Mouse (Mus musculus): ENCODE results near the gene Neu4.
"Not testable (repeated sequence)": the region's sequence is repeated elsewhere in the genome, so short reads cannot be mapped to it uniquely, and the experiment has no call there.

Neu4 gene

DNA sequence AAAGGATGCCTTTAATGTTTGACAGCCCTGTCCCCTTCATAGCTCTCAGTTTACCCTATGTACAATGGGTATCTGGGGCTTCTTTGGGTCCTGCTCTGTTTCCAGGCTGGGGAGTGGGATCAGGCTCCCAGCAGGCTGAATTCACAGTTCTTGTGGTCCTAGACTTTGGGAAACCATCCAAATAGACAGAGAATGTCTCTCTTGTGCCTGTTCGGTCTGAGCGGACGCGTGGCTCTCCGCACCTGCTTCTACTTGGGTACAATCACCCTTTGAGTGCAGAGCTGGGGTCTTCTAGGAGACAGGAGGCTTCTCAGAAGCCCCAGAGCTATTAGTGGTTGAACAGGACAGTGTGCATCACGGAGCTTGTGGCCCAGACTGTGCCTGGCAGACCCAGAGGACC is at the start of gene Neu4:
Gene Neu4, plus strand, starts transcription at position 301 of the 400 bp plus-strand sequence.
- in situ Hi-C loops (cut with MboI, MseI) = no loop called here

DNA sequence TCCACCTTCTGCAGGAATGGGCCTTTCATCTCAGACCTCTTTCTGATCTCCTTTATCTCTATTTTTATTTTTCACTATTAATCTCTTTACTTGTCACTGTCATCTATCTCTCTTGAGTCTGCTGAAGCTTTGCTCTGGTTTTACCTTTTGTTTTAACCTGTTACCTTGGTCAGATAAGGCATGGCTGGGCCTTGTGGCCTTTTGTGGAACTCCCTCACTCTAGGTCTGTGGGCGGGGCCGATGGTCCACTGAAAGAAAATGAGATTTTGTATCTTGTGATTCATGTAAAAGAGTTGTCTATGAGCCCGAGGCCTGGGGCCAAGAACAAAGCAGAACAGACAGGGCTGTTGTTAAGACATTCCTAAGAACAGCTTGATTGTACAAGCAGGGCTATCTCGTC is 49.5 kb upstream of the Neu4 start:
- in situ Hi-C loops (cut with MboI, MseI) = not testable (repeated sequence)

DNA sequence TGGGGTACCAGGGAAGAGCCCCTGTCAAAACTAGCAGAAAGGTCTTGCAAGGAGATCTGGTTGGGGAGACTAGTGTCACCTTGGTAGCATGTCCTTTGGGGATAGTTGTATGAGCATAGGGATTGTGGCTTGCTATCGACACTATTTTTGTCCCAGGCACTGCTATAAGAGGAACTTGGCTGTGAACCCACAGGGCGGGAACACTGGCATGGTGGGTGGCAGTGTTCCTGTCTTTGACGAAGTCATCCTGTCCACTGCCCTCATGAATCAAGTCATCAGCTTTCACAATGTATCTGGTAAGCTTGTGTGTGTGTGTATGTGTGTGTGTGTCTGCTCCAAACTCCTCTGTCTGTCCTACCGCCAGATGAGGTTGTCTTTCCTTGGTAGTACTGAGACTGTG is 44.5 kb upstream of the Neu4 start:
- in situ Hi-C loops (cut with MboI, MseI) = loop anchor here (5.0 kb wide), 1 partner anchor 107 kb away; no protein-coding TSS in a partner anchor

- in situ Hi-C loops (cut with MboI, MseI) = loop anchor here (5.0 kb wide), 1 partner anchor 104 kb away; no protein-coding TSS in a partner anchor
Measured at GRCm38 (mm10) chr1:93978287-93978686, 42.0 kb upstream of the Neu4 start.

- in situ Hi-C loops (cut with MboI, MseI) = not testable (repeated sequence)
Measured at GRCm38 (mm10) chr1:93980932-93981331, 39.3 kb upstream of the Neu4 start.

DNA sequence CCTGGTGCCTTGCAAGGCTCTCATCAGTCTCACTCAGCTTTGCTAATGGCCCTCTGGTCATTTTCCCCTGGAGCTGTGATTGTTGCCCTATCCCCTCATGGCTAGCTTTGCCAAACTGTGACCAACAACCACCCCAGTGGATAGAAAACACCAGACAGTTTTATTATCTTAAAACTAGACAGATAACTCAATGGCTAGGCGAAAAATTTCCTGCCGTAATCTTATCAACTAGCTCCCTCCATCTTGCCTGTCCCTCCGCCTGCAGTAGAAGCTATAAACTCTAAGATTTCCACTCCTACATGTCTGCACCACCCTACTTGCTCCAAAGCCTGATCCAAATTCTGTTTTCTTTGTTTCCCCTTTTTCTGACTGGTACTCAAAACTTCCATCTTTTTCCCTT is 34.1 kb upstream of the Neu4 start:
- in situ Hi-C loops (cut with MboI, MseI) = no loop called here

DNA sequence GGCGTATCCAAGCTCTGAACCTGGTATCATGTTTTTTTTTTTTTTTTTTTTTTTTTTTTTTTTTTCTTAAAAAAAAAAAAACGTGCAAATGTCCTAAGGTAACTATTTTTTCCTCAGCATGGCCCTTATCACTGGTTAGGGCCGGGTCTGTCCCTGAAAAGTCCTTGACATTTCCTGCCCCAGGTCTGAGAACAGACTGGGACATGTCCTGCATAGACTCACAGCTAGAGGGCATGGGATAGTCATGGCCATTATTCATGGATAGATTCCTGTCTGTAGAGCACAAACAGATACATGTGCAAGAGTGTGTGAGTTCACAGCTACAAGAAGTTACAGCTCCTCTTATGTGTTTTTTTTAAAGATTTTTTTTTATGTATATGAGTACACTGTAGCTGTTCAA is 31.5 kb upstream of the Neu4 start:
- in situ Hi-C loops (cut with MboI, MseI) = no loop called here

DNA sequence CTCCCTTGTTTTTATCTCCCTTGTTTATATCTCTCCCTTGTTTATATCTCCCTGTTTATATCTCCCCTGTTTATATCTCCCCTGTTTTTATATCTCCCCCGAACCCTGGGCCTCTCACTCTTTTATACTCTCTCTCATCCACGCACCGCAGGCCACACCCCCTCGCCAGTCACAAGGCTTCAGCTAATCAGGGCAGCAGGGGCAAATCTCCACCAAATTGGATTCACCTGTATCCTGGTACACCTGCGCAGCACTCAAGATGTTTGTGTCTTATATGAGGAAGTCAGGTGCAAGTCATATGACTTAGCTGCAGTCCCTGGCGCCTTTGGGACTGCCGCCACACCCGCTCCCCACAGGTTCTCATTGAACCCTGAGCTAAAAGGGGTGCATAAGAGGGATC is 30.0 kb upstream of the Neu4 start, which contains the start of gene Gal3st2c:
Gene Gal3st2c, plus strand, starts transcription at position 301 of the 400 bp plus-strand sequence.
- in situ Hi-C loops (cut with MboI, MseI) = loop anchor here (5.0 kb wide), 1 partner anchor 68 kb away; no protein-coding TSS in a partner anchor

- in situ Hi-C loops (cut with MboI, MseI) = loop anchor here (5.0 kb wide), 1 partner anchor 69 kb away; no protein-coding TSS in a partner anchor
Measured at GRCm38 (mm10) chr1:93991068-93991467, 29.2 kb upstream of the Neu4 start.

GRCm38 (mm10) chr1:93991491-93991890 is 28.8 kb upstream of the Neu4 start:
- in situ Hi-C loops (cut with MboI, MseI) = loop anchor here (5.0 kb wide), 1 partner anchor 69 kb away; no protein-coding TSS in a partner anchor

- in situ Hi-C loops (cut with MboI, MseI) = no loop called here
Measured at GRCm38 (mm10) chr1:94001023-94001422, 19.2 kb upstream of the Neu4 start.

GRCm38 (mm10) chr1:94005954-94006506 is 14.2 kb upstream of the Neu4 start:
- in situ Hi-C loops (cut with MboI, MseI) = loop anchor here (5.0 kb wide), 1 partner anchor 134 kb away; no protein-coding TSS in a partner anchor

- in situ Hi-C loops (cut with MboI, MseI) = loop anchor here (5.0 kb wide), 1 partner anchor 137 kb away; no protein-coding TSS in a partner anchor
Measured at GRCm38 (mm10) chr1:94008826-94009225, 11.4 kb upstream of the Neu4 start.

DNA sequence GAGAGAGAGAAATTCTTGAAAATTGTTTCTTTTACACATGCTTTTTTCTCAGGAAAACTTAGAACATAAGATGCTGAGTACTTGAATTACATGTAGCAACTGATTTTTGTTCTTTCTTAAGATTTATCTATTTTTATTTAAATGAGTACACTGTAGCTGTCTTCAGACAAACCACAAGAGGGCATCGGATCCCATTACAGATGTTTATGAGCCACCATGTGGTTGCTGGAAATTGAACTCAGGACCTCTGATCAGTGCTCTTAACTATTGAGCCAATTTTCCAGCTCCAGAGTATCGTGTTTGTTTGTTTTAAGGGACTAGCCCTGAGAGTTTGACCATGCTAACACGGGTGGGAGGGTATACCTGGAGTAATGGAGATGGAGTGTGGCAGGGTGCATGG is 8.6 kb upstream of the Neu4 start:
- in situ Hi-C loops (cut with MboI, MseI) = no loop called here

DNA sequence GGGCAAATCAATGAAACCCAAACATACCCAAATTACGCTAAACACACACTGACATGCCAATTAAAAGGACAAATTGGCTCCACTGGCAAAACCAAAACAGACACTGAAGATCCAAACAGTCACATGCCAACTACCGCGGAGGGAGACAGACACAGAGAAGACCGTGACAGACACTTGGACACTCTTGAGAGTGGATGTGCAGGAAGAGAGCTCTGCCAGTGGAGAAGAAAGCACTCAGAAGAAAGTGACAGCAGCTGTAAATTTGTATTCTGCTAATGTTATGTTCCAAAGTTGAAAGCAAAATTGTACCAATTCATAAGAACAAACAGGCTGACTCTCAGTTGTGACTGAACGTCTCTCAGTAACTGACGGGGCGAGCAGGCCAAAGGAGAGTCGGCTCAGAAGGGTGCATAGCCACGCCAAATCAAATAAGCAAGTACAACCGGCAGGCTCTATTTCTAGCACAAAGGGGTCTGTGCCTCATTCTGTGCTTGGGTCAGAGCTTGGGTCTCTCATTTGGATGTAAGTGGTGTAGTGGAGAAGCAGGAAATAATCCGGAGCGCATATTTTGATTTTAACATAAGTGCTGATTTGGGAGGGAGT is 7.4 kb downstream of the Neu4 start:
- in situ Hi-C loops (cut with MboI, MseI) = loop anchor here (25.0 kb wide), 1 partner anchor 1635 kb away; the partner anchor contains the start of gene St8sia4

GRCm38 (mm10) chr1:94028741-94029140 is 8.5 kb downstream of the Neu4 start:
- in situ Hi-C loops (cut with MboI, MseI) = loop anchor here (25.0 kb wide), 1 partner anchor 1634 kb away; the partner anchor contains the start of gene St8sia4

DNA sequence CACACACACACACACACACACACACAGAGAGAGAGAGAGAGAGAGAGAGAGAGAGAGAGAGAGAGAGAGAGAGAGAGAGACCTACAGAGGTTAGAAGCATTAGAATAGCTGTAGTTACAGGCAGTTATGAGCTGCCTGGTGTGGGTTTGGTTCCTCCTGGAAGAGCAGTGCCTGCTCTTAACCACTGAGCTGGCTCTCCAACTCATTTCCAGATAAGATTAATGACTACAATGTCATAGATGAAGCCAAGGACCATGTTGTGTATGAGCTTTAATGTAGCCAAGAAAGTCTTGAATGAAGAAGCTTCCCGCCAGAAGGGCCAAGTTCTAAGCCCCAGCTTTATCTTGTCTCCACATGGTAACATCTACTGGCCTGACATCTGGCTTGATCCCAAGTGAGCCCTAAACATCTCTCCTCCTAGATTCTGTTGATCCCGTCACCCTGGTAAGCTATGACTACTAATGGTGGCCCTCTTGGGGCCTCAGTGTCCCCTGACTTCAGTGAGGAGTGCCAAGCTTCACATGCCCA is 12.9 kb downstream of the Neu4 start:
- in situ Hi-C loops (cut with MboI, MseI) = loop anchor here (25.0 kb wide), 1 partner anchor 1629 kb away; the partner anchor contains the start of gene St8sia4

DNA sequence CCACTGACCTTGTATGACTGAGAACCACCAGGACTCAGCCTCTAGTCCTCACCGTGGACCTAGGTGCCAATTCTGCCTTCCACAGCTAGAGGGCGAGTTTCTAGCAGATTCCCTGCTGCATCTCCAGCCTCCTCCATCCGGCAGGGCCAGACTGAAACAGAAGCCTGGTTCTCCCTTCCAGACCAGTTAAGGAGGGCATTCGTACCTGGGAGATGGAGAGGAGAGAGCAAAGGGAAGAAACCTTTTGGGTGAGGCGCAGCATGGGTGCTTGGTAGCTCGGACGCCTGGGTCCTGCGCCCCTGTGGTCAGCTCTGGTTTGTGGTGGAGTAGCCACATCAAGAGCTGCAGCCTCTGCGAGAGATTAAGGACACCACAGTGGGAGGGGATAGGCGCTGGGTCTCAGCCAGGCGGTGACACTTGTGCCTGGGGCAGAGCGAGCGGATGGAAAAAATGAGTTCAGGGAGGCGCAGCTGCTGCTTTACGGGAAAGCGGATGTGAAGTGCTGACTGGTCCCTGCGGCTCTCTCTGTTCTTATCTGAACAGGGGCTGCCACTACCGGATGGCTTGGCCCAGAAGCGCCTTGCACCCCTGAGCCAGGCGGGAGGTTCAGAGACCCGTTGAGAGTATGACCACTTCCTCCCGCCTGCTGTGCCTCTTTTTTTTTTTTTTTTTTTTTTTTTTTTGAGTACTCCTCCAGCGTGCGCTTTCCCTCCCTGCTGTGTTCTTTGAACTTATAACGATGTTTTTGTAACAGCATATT is 14.9 kb downstream of the Neu4 start:
- in situ Hi-C loops (cut with MboI, MseI) = loop anchor here (5.0 to 25.0 kb wide), 2 partner anchors 47 to 1627 kb away; partner anchors contain the start of gene St8sia4

DNA sequence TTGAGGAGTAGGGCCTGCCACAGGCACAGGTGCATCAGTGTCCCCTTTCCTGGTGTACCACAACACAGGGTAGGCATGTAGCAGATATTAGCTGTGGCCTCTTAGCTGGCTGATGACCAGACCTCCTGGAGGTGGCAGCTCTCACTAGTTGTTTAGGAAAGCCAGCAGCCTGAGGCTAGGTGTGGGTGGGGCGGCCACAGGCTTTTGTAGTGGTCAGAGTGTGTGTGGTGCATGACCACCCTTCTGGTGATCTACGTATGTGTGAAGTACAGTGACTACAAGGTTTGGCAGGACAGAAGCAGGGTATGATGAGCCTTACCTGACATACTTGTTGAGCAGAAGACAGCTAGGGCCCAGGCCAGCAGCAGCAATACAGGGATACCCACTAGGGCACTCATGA is 20.1 kb downstream of the Neu4 start:
- in situ Hi-C loops (cut with MboI, MseI) = loop anchor here (25.0 kb wide), 1 partner anchor 1622 kb away; the partner anchor contains the start of gene St8sia4

GRCm38 (mm10) chr1:94045559-94045958 is 25.3 kb downstream of the Neu4 start:
- in situ Hi-C loops (cut with MboI, MseI) = loop anchor here (25.0 kb wide), 1 partner anchor 1617 kb away; the partner anchor contains the start of gene St8sia4

GRCm38 (mm10) chr1:94046544-94046943 is 26.3 kb downstream of the Neu4 start:
- in situ Hi-C loops (cut with MboI, MseI) = loop anchor here (25.0 kb wide), 1 partner anchor 1616 kb away; the partner anchor contains the start of gene St8sia4
